Mouse (Mus musculus) thymus, adult 2 months (tissue): ENCODE results near the gene Fbxw9.

Source experiments
- CTCF ChIP-seq: fragments of 200-500 bp; IDR thresholded peaks from 2 replicates; pipeline ENCODE4 v1.5.1; 2012; ENCODE audit warnings: mild to moderate bottlenecking, control low read depth, low read length, moderate library complexity, borderline replicate concordance; ENCODE audit not compliant: control insufficient read depth, poor library complexity, insufficient read depth; ENCODE audit errors: extremely low read depth
- POLR2A ChIP-seq: fragments of 200-500 bp; IDR thresholded peaks from 2 replicates; pipeline ENCODE4 v1.6.1; 2012; ENCODE audit warnings: mild to moderate bottlenecking, low read length, control low read depth, moderate library complexity; ENCODE audit not compliant: control insufficient read depth, poor library complexity, insufficient read depth; ENCODE audit errors: extremely low read depth

DNA sequence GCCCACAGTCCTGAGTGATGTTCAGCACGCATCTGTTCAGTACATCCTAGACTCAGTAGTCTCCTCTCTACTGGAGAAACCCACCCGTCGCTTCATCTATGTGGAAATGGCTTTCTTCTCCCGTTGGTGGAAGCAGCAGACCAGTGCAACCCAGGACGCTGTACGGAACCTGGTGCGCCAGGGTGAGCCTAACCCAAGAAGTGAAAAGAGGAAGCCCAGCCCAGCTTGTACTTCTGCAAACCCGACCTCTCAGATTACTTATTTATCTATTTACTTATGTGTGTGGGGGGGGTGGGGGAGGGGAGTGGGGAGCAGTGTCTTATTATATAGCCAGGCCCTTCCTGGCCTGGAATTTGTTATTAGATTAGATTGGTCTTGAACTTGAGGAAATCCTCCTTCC is 24.8 kb downstream of the Fbxw9 start:
- TF ChIP-seq CTCF (no peak), POLR2A (no peak)
